7 mouse cellular contexts compared by ENCODE assay signal in the genomic region with DNA sequence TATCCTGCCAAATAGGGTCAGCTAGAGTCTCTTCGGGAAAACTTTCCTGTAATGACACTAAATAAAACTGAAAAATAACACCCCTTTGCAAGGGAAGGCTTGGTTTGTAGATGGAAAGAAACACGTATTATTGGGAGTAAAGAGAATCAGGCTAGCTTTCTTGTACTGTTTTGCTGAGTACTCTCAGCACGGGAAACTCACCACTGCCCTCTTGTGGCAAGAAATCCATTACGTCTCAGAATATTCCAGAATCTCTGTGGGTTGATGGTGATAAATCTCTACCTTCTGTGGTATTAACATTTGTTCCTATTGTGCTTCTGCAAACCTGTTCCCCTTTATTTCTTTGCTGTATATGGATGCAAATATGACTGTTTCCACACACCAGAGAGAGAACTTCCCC.
DNase-seq lines count a peak whose midpoint lies in the region; ATAC-seq lines count a peak whose summit lies in the region.

No protein-coding gene starts in this region.

- H3K9me3 ChIP-seq in midbrain, embryonic 11.5 days (ENCODE audit: control insufficient read depth, low read length): no peaks in the 10 kb centered on the region
- no peaks in the 10 kb centered on the region for H3K9me3 ChIP-seq in midbrain, embryonic 16.5 days (replicated peaks; ENCODE audit: control insufficient read depth, low read length, poor library complexity, severe bottlenecking)
- no peaks in the 10 kb centered on the region for H3K9me3 ChIP-seq in limb, embryonic 10.5 days (replicated peaks)

- H3K27me3 ChIP-seq in midbrain, embryonic 11.5 days (ENCODE audit: control insufficient read depth, insufficient read depth, low read length): no peaks in the 10 kb centered on the region
- no peaks in the 10 kb centered on the region for H3K27me3 ChIP-seq in midbrain, embryonic 16.5 days (ENCODE audit: control insufficient read depth, insufficient read depth, low read depth, low read length)
- H3K27me3 ChIP-seq in limb, embryonic 10.5 days (ENCODE audit: low read depth, poor library complexity, severe bottlenecking): no peaks in the 10 kb centered on the region

- H3K4me1 ChIP-seq in midbrain, embryonic 11.5 days (ENCODE audit: control insufficient read depth, insufficient read depth, low read length): no peaks in the 10 kb centered on the region
- peaks cover 4% of the 10 kb centered on the region; the same call in 1 of the 2 replicates for H3K4me1 ChIP-seq in midbrain, embryonic 16.5 days (ENCODE audit: control insufficient read depth, insufficient read depth, low read length)
- H3K4me1 ChIP-seq in limb, embryonic 10.5 days: no peaks in the 10 kb centered on the region

- 44% methylated on average over 4 of the region's 4 CpGs for WGBS in midbrain, embryonic 11.5 days
- WGBS in midbrain, embryonic 16.5 days: 40% methylated on average over 4 of the region's 4 CpGs
- WGBS in limb, embryonic 10.5 days: 50% methylated on average over 4 of the region's 4 CpGs

- no peaks in the 10 kb centered on the region for H3K36me3 ChIP-seq in midbrain, embryonic 11.5 days (ENCODE audit: control insufficient read depth, insufficient read depth, low read length)
- no peaks in the 10 kb centered on the region for H3K36me3 ChIP-seq in midbrain, embryonic 16.5 days (ENCODE audit: control insufficient read depth, insufficient read depth, low read length)
- H3K36me3 ChIP-seq in limb, embryonic 10.5 days: no peaks in the 10 kb centered on the region

- DNase-seq in midbrain, embryonic 11.5 days (ENCODE audit: low spot score, missing footprints): peak; percentile 93
- peak; percentile 32 to 33 for DNase-seq in adrenal gland, adult 18-20 months (ENCODE audit: low spot score in 2 of 2)
- DNase-seq in cerebellum, postnatal 14 days: peak; percentile 87 to 88
- DNase-seq in limb, embryonic 10.5 days (ENCODE audit: low spot score): peak; percentile 52
- DNase-seq in right cerebral cortex, postnatal 14 days: peak; percentile 73

- H3K9ac ChIP-seq in midbrain, embryonic 11.5 days (ENCODE audit: low read length): no peak overlapping the region
- H3K9ac ChIP-seq in midbrain, embryonic 16.5 days (ENCODE audit: low read depth, low read length): no peak overlapping the region

- ATAC-seq in midbrain, embryonic 11.5 days (ENCODE audit: low FRiP score): no peak
- ATAC-seq in midbrain, embryonic 16.5 days: no peak
- peak; percentile 32 to 48; a peak in 1 of 4 replicates for ATAC-seq in hematopoietic stem cell, adult 5-6 weeks (replicated peaks in 1 of 2; ENCODE audit: insufficient read depth in 1 of 2, low FRiP score in 2 of 2, low TSS enrichment in 1 of 2, low read depth in 1 of 2, poor library complexity in 2 of 2, severe bottlenecking in 2 of 2)

- no peak overlapping the region for H3K4me2 ChIP-seq in midbrain, embryonic 11.5 days
- no peak overlapping the region for H3K4me2 ChIP-seq in midbrain, embryonic 16.5 days (ENCODE audit: low read length)

- H3K4me3 ChIP-seq in midbrain, embryonic 11.5 days (ENCODE audit: low read depth, low read length): no peak overlapping the region
- no peak overlapping the region for H3K4me3 ChIP-seq in midbrain, embryonic 16.5 days (ENCODE audit: low read depth, low read length)
- H3K4me3 ChIP-seq in limb, embryonic 10.5 days: no peak overlapping the region

- no peak overlapping the region for H3K27ac ChIP-seq in midbrain, embryonic 11.5 days (ENCODE audit: low read depth, low read length)
- no peak overlapping the region for H3K27ac ChIP-seq in midbrain, embryonic 16.5 days (ENCODE audit: low read length)
- H3K27ac ChIP-seq in limb, embryonic 10.5 days: no peak overlapping the region

Comparison
In these comparisons a context has a peak if more than half of its experiments do, and no peak if none do; other contexts are left out.
1. ATAC-seq: peak in hematopoietic stem cell, adult 5-6 weeks (2 of 2); none in midbrain, embryonic 11.5 days (single experiment) and midbrain, embryonic 16.5 days (single experiment).
2. DNase-seq: peak in every context shown above with its lines; median percentile 93 in midbrain, embryonic 11.5 days; 88 in cerebellum, postnatal 14 days; 73 in right cerebral cortex, postnatal 14 days; 52 in limb, embryonic 10.5 days; 32 in adrenal gland, adult 18-20 months.